Mouse (Mus musculus) left cerebral cortex, adult 11 months (tissue): ENCODE data around the gene Cidec.

Experiments
- DNase-seq: peaks from one replicate; pipeline ENCODE4 v3.0.0; 2022; ENCODE audit warnings: low spot score

Cidec gene

GRCm38 (mm10) chr6:113406683-113407082 is 28.9 kb downstream of the Cidec start:
- DNase-seq, result no peak

DNA sequence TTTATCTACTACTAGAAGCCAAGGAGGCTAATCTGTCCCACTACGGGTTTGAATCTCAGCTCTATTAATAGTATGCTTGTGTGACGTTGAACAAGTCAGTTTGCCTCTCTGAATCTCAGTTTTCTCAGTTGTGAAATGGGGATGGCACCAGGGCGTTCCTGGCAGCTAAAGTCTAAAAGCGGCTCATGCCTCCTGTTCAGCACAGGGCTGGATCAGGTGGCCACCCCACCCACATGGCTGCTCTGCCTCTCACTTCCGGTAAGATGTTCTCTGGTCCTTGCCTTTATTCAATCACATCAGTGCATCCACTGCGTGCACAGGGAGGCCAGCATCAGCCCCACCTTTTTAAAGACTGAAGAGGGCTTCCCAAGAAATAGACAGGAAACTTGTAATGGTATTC is 30.1 kb downstream of the Cidec start:
- no peak for DNase-seq

DNA sequence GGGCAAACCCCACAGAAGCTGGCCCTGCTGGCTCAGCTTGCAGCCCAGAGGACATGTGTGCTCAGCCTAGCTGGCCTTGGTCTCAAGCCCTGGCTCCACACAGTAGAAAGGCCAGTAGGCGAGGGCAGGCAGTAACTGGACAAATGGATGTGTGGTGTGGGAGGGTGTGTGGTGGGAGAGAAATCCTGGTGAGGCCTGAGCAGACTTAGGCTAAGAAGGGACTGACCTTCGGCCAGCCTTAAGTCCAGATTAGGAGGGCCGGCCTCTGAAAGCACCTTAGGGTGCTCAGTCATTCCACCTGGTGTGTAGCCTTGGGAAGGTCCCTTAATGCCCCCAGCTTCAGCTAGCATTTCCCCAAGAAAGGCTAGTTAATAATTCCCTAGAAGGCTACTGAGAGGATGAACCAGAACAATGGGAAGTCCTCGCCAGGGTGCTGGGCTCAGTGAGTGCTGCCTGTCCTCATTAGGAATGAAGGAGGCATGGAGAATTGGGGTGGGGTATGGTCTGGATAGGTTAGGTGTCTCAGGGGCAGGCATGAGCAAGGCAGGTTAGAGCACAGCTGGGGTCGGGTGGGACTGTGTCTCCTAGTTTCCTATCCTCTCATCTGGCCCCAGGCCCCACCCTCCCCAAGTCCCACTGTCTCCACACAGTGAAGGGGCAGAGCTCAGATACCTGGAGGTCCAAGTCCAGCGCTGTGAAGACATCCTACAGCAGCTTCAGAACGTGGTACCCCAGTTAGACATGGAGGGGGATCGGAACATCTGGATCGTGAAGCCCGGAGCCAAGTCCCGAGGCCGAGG is 30.7 kb downstream of the Cidec start:
- no peak for DNase-seq

DNA sequence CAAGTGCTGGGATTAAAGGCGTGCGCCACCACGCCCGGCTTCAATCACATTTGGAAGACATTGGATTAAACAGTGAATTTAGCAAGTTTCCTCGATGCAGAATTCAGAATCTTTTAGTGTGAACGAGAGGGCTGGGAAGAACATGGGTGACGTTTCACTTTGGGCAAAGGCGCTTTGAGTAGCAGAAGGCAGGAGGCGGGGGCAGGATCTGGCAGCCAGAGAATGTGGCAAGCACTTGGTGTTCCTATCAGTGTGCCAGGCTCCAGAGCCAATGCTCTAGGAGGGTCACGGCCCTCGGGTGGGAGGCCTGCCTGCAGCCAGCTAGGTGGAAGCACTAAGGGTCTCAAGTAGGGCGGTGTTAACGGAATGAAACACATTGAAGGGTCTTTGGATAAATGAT is 33.5 kb downstream of the Cidec start:
- DNase-seq, result no peak

DNA sequence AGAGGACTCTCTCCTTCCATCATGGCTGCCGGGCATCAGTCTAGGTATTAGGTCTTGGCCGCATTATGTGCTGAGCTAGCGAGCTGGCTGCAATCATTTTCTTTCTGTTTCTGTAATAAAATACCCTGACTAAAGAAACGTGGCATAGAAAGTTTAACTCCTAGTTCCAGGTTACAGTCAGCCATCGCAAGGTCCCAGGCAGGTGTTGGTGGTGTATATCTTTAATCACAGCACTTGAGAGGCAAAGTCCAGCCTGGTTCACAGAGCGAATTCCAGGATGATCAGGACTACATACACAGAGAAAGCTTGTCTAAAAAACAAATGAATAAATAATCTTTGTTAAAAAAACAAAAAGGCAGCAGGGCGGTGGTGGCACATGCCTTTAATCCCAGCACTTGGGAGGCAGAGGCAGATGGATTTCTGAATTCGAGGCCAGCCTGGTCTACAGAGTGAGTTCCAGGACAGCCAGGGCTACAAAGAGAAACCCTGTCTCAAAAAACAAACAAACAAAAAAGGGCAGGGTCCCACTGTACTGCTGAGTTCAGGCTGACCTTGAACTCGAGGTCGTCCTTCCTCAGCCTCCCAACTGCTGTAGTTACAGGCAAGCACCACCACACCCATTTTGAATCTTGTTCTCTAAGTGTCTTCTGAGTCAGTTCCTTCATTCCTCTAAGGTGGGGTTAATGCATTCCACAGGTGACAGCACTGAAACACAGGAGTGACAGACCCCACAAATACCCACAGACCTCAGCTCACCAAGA is 39.1 kb downstream of the Cidec start:
- no peak for DNase-seq

DNA sequence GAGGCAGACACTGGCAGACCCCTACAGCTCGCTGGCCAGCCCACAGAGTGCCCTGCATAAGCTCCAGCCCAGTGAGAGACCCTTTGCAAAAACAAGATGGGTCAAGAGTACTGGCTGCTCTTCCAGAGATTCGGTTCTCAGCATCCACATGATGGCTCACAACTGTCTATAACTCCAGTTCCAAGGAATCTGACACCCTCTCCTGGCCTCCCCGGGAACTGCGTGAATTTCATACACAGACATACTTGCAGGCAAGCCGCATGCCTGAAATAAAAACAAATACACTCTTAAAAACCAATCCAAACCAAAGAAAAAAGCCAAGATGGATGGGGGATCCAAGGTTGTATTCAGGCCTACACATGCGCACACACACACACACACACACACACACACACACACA is 40.1 kb downstream of the Cidec start:
- no peak for DNase-seq

- DNase-seq, result no peak
Measured at GRCm38 (mm10) chr6:113394811-113395210, 40.7 kb downstream of the Cidec start.

DNA sequence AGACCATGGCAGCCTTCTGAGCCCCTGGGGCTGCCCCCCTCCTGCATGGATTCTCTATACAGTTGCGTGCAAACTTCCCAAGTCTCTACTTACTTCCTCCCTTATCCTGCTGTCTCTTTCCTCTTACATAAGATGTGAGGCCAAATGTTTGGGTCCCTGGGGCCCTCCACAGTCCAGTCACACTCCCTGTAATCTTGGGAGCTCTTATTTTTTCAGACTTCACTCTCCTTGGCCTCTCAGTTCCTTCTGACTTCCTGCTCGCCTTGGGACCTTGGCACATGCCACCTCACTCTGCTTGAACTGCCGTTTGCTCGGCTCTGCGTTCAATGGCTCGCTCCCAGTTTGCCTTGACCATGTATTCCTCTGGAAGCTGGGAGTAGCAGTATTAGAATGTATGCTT is 41.6 kb downstream of the Cidec start:
- DNase-seq, result no peak

DNA sequence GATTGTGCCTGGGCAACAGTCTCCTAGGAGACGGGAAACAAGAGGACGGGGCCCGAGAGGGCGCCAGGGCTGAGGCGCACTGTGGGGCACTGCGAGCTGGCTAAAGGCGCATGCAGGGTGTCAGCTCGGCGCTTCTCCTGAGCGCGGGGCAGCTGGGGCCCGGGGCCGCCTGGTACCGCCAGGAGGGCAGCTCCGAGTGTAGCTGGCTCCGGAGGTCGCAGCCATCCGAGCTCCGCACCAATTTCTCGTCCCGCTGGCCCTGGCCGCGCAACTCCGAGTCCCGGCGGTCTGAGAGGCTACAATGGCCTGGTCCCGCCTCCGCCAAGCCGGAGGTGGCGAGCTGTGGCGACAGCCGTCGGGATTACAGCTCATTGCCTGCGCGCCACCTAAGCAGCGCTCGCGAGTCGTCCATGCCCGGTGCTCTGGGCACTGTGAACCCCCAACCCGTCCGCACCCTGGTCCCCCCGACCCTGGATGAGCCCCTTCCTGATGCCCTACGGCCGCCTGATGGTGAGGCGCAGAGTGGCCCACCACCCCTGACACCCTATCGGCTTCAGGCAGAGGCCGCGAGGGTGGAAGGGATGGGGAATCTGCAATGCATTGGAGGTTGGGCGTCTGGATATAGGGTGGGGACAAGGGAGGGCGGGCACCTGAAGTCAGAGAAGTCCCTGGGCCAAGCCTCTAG is 43.0 kb downstream of the Cidec start:
- DNase-seq, result no peak

DNA sequence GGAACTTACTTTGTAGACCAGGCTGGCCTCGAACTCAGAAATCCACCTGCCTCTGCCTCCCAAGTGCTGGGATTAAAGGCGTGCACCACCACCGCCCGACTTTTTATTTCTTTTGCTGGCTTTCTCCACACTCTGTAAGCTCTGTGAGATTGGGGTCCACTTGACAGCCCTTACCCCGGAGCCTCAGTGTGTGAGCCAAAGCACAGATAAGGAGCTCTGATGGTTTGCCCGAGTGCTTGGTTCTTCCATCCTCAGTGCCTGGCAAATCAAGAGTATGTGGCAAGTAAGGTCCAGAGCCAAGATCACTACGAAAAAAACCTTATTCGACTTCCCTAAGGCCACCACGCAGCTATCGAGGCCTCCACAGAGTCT is 43.6 kb downstream of the Cidec start:
- no peak for DNase-seq

GRCm38 (mm10) chr6:113390715-113391114 is 44.8 kb downstream of the Cidec start:
- no peak for DNase-seq

- no peak for DNase-seq
Measured at GRCm38 (mm10) chr6:113388960-113389359, 46.6 kb downstream of the Cidec start, which contains the start of gene Ttll3. Ttll3 (plus strand) TSS chr6:113389260.

- DNase-seq, result no peak
Measured at GRCm38 (mm10) chr6:113386025-113386424, 49.5 kb downstream of the Cidec start.

DNA sequence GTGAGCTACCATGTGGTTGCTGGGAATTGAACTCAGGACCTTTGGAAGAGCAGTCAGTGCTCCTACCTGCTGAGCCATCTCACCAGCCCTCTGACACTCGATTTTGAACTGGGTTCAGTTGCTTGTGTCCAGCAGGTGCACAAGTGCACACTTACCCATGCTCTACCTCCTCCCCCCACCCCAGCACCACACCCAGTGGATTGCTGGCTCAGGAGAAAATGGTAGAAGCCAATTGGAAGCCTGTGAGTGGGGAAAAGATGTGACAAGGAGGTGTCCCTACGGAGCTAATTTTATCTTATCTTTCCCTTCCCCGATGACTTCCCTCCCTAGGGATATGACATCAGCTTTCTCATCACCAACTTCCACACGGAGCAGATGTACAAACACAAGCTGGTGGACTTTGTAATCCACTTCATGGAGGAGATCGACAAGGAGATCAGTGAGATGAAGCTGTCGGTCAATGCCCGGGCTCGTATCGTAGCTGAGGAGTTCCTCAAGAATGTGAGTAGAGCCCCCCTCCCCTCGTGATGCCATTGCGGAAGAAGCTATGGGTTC is 50.3 kb downstream of the Cidec start:
- DNase-seq, result no peak

GRCm38 (mm10) chr6:113384351-113384927 is 51.1 kb downstream of the Cidec start:
- no peak for DNase-seq

DNA sequence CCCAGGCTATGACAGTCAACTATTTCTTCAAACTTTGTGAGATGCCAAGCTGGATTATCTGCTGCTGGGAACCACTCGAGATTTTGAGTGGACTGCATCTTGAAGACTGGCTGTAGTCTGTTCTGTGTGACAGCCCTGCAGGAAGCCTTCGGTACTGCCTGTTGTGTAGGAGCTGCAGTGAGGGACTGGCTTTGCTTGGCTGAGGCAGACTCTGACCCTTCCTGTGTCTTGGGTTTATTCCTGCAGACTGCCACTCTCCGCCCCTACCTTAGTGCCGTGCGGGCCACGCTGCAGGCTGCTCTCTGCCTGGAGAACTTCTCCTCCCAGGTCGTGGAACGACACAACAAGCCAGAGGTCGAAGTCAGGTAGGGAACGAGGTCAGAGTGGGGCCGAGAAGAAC is 55.1 kb downstream of the Cidec start:
- DNase-seq, result no peak

DNA sequence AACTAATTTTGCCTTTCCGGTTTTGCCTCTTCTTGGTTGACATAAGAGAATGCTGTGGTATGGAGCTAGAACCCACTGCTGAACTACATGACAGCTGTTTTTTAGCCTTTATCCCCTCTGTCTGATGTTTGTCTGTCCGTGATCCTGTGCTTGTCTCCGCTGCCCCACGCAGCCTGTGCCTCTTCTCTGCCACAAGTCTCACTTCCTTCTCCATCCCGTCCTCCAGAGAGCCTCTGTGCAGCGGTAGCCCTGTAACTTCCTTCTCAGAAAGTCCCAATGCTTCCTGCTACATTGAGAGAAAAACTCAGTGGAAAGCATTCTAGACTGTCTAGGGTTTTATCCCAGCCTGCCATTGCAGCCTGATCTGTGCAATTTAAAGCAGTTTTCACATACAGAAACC is 56.3 kb downstream of the Cidec start:
- DNase-seq, result no peak

DNA sequence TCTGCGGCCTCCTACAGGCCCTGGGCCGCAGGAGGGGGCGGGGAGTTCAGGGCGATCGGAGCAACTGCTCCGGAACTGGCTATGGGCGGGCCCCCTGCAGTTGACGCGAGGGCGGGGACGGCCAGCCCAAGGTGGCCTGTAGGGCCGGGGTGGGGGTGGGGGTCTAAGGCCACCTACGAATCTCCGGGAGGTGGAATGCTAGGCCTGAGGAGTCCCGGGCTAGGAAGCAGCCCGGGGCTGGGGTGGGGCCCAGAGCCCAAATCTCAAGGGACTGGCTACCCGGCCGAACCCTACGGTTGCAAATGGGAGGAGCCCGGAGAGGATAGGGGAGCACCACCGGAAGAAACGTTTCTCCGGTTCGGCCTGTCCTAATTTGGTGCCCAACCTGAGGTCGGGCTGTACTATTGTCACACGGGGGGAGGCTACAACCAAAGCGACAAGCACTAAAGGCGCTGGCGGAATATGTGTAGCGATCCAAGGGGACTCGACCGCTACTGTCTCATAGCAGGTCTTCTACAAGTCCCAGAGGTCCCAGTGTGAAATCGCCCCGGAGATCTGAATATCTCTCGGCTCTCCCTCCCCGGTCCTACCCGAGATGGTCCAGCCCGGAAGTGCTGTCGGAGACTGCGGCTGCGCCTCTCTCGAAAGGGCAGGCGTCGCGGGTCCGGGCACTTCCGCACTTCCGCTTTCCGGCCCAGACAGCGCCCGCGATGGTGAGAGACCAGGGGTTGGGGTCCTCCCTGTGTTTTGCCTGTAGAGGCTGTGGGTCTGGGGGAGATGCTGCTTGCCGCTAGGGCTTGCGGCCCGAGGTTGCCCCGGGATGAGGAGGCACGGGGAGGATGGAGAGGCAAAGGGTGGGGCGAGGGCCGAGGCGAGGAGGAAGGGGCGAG is 57.8 kb downstream of the Cidec start, which contains the start of the genes Tada3 and Arpc4:
Gene Tada3, minus strand, starts transcription at position 388 of the 890 bp plus-strand sequence.
Gene Arpc4, plus strand, starts transcription at position 620 of the 890 bp plus-strand sequence.
- peak; percentile 85 for DNase-seq

- DNase-seq, result no peak
Measured at GRCm38 (mm10) chr6:113377172-113377495, 58.4 kb downstream of the Cidec start.
